14 mouse cellular contexts compared by ENCODE assay signal in the genomic region with DNA sequence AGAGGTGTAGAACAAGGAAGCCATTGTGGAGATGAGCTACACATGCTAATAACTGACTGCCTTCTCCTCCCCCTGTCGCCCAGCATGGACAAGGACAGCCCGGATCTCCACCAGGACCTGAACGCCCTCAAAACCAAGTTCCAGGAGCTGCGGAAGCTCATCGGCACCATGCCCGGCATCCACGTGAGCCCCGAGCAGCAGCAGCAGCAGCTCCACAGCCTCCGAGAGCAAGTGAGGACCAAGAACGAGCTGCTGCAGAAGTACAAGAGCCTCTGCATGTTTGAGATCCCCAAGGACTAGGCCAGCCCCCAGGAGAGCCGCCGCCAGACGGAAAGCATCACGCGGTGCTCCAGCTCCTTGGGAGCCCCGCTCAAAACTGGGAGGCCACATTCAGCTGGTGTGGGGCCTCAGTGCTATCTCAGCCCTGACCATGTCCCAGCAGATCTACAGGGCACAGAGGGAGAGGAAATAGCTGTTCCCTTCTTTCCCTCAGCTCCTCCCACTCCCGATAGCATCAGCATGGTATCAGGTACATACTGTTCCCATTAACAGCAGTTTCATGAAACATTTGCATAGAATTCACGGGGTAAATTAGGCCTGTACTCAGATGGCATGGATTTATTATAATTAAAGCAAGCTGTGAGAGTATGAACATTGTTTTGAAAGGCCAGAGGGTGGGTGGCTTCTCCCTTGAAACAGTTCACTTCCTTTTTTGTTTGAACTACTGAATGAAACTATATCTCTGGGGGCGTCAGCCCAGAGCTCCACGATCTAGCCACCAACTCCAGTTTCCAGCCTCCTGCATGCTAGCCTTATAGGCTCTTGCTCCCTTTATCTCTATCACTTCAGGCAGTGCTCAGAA. TPM values are rescaled to one million over a fixed set of nuclear protein-coding genes. Genes with fewer than 3 reads are reported as not detected.
DNase-seq lines count a peak whose midpoint lies in the region; ATAC-seq and TF ChIP-seq lines count a peak whose summit lies in the region.
"Had no signal": no experiment of that assay in that cellular context is flagged by ENCODE, and none has a peak within 500 bp of the region (broad histone marks: within the 10 kb centered on the region; RNA-seq: fewer than 3 reads in every experiment).

No protein-coding gene starts in this region.

- ATAC-seq in heart, postnatal 0 days (ENCODE audit: insufficient read depth, low read depth) = peak; percentile 22
- no peak for ATAC-seq in hindbrain, postnatal 0 days
- ATAC-seq: liver, embryonic 12.5 days; midbrain, embryonic 16.5 days had no signal

- H3K9me3 ChIP-seq in MEL (replicated peaks; ENCODE audit: insufficient read depth, low read length) = no peaks in the 10 kb centered on the region
- no peaks in the 10 kb centered on the region for H3K9me3 ChIP-seq in embryonic facial prominence, embryonic 10.5 days
- H3K9me3 ChIP-seq in heart, postnatal 0 days (replicated peaks; ENCODE audit: control insufficient read depth, low read length) = no peaks in the 10 kb centered on the region
- H3K9me3 ChIP-seq in hindbrain, postnatal 0 days (ENCODE audit: low read length) = no peaks in the 10 kb centered on the region
- H3K9me3 ChIP-seq: liver, embryonic 12.5 days had no signal

- no peak for TF ChIP-seq RAD21 in MEL (IDR thresholded peaks at IDR 0.05; ENCODE audit: low read depth, low read length)

- H3K36me3 ChIP-seq in MEL (ENCODE audit: control insufficient read depth in 1 of 2, insufficient read depth in 2 of 2, low read length in 2 of 2) = peaks cover 2 to 9% of the 10 kb centered on the region in 2 experiments
- H3K36me3 ChIP-seq in embryonic facial prominence, embryonic 10.5 days (replicated peaks) = peaks cover 43% of the 10 kb centered on the region
- peaks cover 13% of the 10 kb centered on the region for H3K36me3 ChIP-seq in heart, postnatal 0 days (replicated peaks; ENCODE audit: control insufficient read depth, insufficient read depth, low read length)
- peaks cover 15% of the 10 kb centered on the region; the same call in 1 of the 2 replicates for H3K36me3 ChIP-seq in hindbrain, postnatal 0 days (ENCODE audit: insufficient read depth, low read length)

- TF ChIP-seq EP300 in MEL (IDR thresholded peaks at IDR 0.05; ENCODE audit: low read depth in 1 of 2, low read length in 2 of 2) = peak in 1 of 2 experiments; percentile 53; a peak in 2 of 4 replicates
- peak; percentile 14; the same call in 1 of the 2 replicates for TF ChIP-seq EP300 in heart, postnatal 0 days (IDR thresholded peaks at IDR 0.05; ENCODE audit: low read depth)

- H3K79me2 ChIP-seq in MEL (ENCODE audit: control insufficient read depth, insufficient read depth, low read length, poor library complexity) = no peaks in the 10 kb centered on the region

- no peak overlapping the region for H3K9ac ChIP-seq in MEL (ENCODE audit: control insufficient read depth, low read depth, low read length, poor library complexity, severe bottlenecking)
- H3K9ac ChIP-seq in heart, postnatal 0 days (replicated peaks; ENCODE audit: low read depth, low read length) = no peak overlapping the region
- H3K9ac ChIP-seq in hindbrain, postnatal 0 days (replicated peaks; ENCODE audit: low read length) = no peak overlapping the region
- H3K9ac ChIP-seq: liver, embryonic 12.5 days had no signal

- H3K4me2 ChIP-seq in heart, postnatal 0 days (ENCODE audit: low read depth, low read length) = 0 out of 2 replicates have a peak overlapping the region, but pooled peaks have one; percentile 7
- no peak overlapping the region for H3K4me2 ChIP-seq in hindbrain, postnatal 0 days (ENCODE audit: low read depth, low read length)
- H3K4me2 ChIP-seq: liver, embryonic 12.5 days had no signal

- no peak for TF ChIP-seq CTCF in MEL (IDR thresholded peaks at IDR 0.05 in 2 of 3, conservative IDR thresholded peaks at IDR 0.05 in 1 of 3; ENCODE audit: control insufficient read depth in 1 of 3, insufficient read depth in 1 of 3, low read depth in 2 of 3, low read length in 3 of 3, poor library complexity in 1 of 3, severe bottlenecking in 1 of 3)
- no peak for TF ChIP-seq CTCF in heart, postnatal 0 days (IDR thresholded peaks at IDR 0.05; ENCODE audit: low read depth)
- no peak for TF ChIP-seq CTCF in hindbrain, postnatal 0 days (IDR thresholded peaks at IDR 0.05; ENCODE audit: low read depth)

- no peaks in the 10 kb centered on the region for H3K27me3 ChIP-seq in MEL (ENCODE audit: control insufficient read depth in 1 of 2, insufficient read depth in 2 of 2, low read length in 2 of 2)
- peaks cover 41% of the 10 kb centered on the region for H3K27me3 ChIP-seq in embryonic facial prominence, embryonic 10.5 days (replicated peaks; ENCODE audit: low read depth, poor library complexity, severe bottlenecking)
- no peaks in the 10 kb centered on the region for H3K27me3 ChIP-seq in heart, postnatal 0 days (ENCODE audit: control insufficient read depth, insufficient read depth, low read length)
- H3K27me3 ChIP-seq in hindbrain, postnatal 0 days (ENCODE audit: insufficient read depth, low read length) = 0 out of 2 replicates have a peak, but pooled peaks cover 3% of the 10 kb centered on the region

- DNase-seq in kidney, adult 9 months = peak; percentile 39
- no peak for DNase-seq in kidney, postnatal 36 days
- peak; percentile 79 for DNase-seq in MEL (ENCODE audit: low read depth, low spot score)
- peak; percentile 56 for DNase-seq in embryonic facial prominence, embryonic 10.5 days (ENCODE audit: low spot score)
- DNase-seq in heart, postnatal 0 days (ENCODE audit: low spot score) = peak; percentile 18
- no peak for DNase-seq in spleen, postnatal 10 days (ENCODE audit: low spot score in 2 of 2)
- DNase-seq in hindbrain, postnatal 0 days (ENCODE audit: low spot score) = no peak
- DNase-seq: cerebellum, adult 8-10 months; gastrocnemius, postnatal 36 days; lung, postnatal 4 days; right cerebral cortex, postnatal 14 days; thymus, adult 2 months had no signal

- peaks cover 14 to 19% of the 10 kb centered on the region in 2 experiments for H3K4me1 ChIP-seq in MEL (ENCODE audit: control insufficient read depth in 1 of 2, insufficient read depth in 2 of 2, low read length in 2 of 2)
- H3K4me1 ChIP-seq in embryonic facial prominence, embryonic 10.5 days = peaks cover 71% of the 10 kb centered on the region
- H3K4me1 ChIP-seq in heart, postnatal 0 days (ENCODE audit: control insufficient read depth, insufficient read depth) = peaks cover 54% of the 10 kb centered on the region
- peaks cover 10% of the 10 kb centered on the region for H3K4me1 ChIP-seq in hindbrain, postnatal 0 days (ENCODE audit: insufficient read depth, low read length)

- no peak overlapping the region for H3K4me3 ChIP-seq in MEL (ENCODE audit: control insufficient read depth in 1 of 2, insufficient read depth in 1 of 2, low read depth in 2 of 2, low read length in 2 of 2)
- H3K4me3 ChIP-seq in embryonic facial prominence, embryonic 10.5 days = peak overlapping the region; percentile 28; the same call in 1 of the 2 replicates
- no peak overlapping the region for H3K4me3 ChIP-seq in heart, postnatal 0 days (ENCODE audit: low read depth, low read length)
- no peak overlapping the region for H3K4me3 ChIP-seq in hindbrain, postnatal 0 days (ENCODE audit: low read length)
- H3K4me3 ChIP-seq: liver, embryonic 12.5 days had no signal

- H3K27ac ChIP-seq in MEL (ENCODE audit: control insufficient read depth, low read depth, low read length) = no peak overlapping the region
- H3K27ac ChIP-seq in embryonic facial prominence, embryonic 10.5 days (replicated peaks) = peak overlapping the region; percentile 71
- H3K27ac ChIP-seq in heart, postnatal 0 days (ENCODE audit: low read depth) = peak overlapping the region; percentile 83
- H3K27ac ChIP-seq in hindbrain, postnatal 0 days = no peak overlapping the region
- H3K27ac ChIP-seq: liver, embryonic 12.5 days had no signal

- WGBS in embryonic facial prominence, embryonic 10.5 days = 63% methylated on average over 20 of the region's 20 CpGs
- WGBS in heart, postnatal 0 days = 33% methylated on average over 20 of the region's 20 CpGs
- WGBS in hindbrain, postnatal 0 days = 89% methylated on average over 20 of the region's 20 CpGs

- no peak for TF ChIP-seq POLR2A in MEL (IDR thresholded peaks at IDR 0.05; ENCODE audit: control insufficient read depth in 1 of 2, insufficient read depth in 1 of 2, low read depth in 1 of 2, low read length in 2 of 2, poor library complexity in 1 of 2)

TF ChIP-seq in MEL, 35 proteins besides CTCF, POLR2A, EP300 and RAD21 (continues in another document):
- no peak for TF ChIP-seq MYB (IDR thresholded peaks at IDR 0.05; ENCODE audit: low read depth, low read length)
- no peak for TF ChIP-seq ZC3H11A (IDR thresholded peaks at IDR 0.05; ENCODE audit: low read depth, low read length)
- TF ChIP-seq ELF1 (IDR thresholded peaks at IDR 0.05; ENCODE audit: low read depth, low read length) = no peak
- no peak; the same call in 1 of the 2 replicates for TF ChIP-seq SIN3A (IDR thresholded peaks at IDR 0.05; ENCODE audit: low read length)
- no peak for TF ChIP-seq GABPA (IDR thresholded peaks at IDR 0.05; ENCODE audit: low read depth, low read length)
- peak; percentile 18; the same call in 1 of the 2 replicates for TF ChIP-seq GATA1 (IDR thresholded peaks at IDR 0.05; ENCODE audit: low read depth, low read length)
- no peak for TF ChIP-seq MAFK (IDR thresholded peaks at IDR 0.05; ENCODE audit: borderline replicate concordance, low read depth, low read length)

RNA-seq across cellular contexts. Expression of gene Rasd1, which starts 4.0 kb away (rescaled TPM):
- not detected in 2 replicates for total RNA-seq in MEL (2012; rRNA removed)
- polyA plus RNA-seq in MEL (2012; ENCODE audit: insufficient read depth in 1 of 2, insufficient read length in 2 of 2, low read depth in 1 of 2, low replicate concordance in 2 of 2, missing spikeins in 1 of 2) = under 1 TPM in 1 of 2 experiments, not detected in 1; 0.06 TPM
- 2.1 and 2.4 TPM in 2 replicates for polyA plus RNA-seq in embryonic facial prominence, embryonic 10.5 days (2016; fragmentation: Nextera tagmentation; extraction: Ambion mirVana)
- 0.08 and 5.6 TPM in 2 replicates for total RNA-seq in heart, postnatal 0 days (2014; rRNA removed; ENCODE audit: low replicate concordance)
- 10.5 and 12.2 TPM in 2 replicates for polyA plus RNA-seq in heart, postnatal 0 days (2015; fragmentation: Nextera tagmentation; extraction: Ambion mirVana)
- total RNA-seq in hindbrain, postnatal 0 days (2014; rRNA removed) = 0.10 and 0.47 TPM in 2 replicates
- 2.0 and 2.3 TPM in 2 replicates for polyA plus RNA-seq in hindbrain, postnatal 0 days (2015; fragmentation: Nextera tagmentation; extraction: Ambion mirVana)

RNA-seq across cellular contexts. Expression of gene Med9, which starts 12.7 kb away (rescaled TPM):
- total RNA-seq in MEL (2012; rRNA removed) = 43.8 and 46.8 TPM in 2 replicates
- polyA plus RNA-seq in MEL (2012; ENCODE audit: insufficient read depth in 1 of 2, insufficient read length in 2 of 2, low read depth in 1 of 2, low replicate concordance in 2 of 2, missing spikeins in 1 of 2) = 10 to 100 TPM in 1 of 2 experiments, not detected in 1; 48.4 TPM
- 48.3 and 51.5 TPM in 2 replicates for polyA plus RNA-seq in embryonic facial prominence, embryonic 10.5 days (2016; fragmentation: Nextera tagmentation; extraction: Ambion mirVana)
- total RNA-seq in heart, postnatal 0 days (2014; rRNA removed; ENCODE audit: low replicate concordance) = 29.4 and 33.0 TPM in 2 replicates
- 40.8 and 41.1 TPM in 2 replicates for polyA plus RNA-seq in heart, postnatal 0 days (2015; fragmentation: Nextera tagmentation; extraction: Ambion mirVana)
- total RNA-seq in hindbrain, postnatal 0 days (2014; rRNA removed) = 25.7 and 34.1 TPM in 2 replicates
- 39.7 and 41.8 TPM in 2 replicates for polyA plus RNA-seq in hindbrain, postnatal 0 days (2015; fragmentation: Nextera tagmentation; extraction: Ambion mirVana)

Comparison
In these comparisons a context has a peak if more than half of its experiments do, and no peak if none do; other contexts are left out.
1. DNase-seq: peak in kidney, adult 9 months (single experiment), MEL (single experiment), embryonic facial prominence, embryonic 10.5 days (single experiment) and heart, postnatal 0 days (single experiment); none in kidney, postnatal 36 days (0 of 2), spleen, postnatal 10 days (0 of 2) and hindbrain, postnatal 0 days (single experiment).
2. H3K27ac ChIP-seq: peak in embryonic facial prominence, embryonic 10.5 days (single experiment) and heart, postnatal 0 days (single experiment); none in MEL (single experiment) and hindbrain, postnatal 0 days (single experiment).